Mouse (Mus musculus): Measurements from ENCODE around the gene Eri3.

DNA sequence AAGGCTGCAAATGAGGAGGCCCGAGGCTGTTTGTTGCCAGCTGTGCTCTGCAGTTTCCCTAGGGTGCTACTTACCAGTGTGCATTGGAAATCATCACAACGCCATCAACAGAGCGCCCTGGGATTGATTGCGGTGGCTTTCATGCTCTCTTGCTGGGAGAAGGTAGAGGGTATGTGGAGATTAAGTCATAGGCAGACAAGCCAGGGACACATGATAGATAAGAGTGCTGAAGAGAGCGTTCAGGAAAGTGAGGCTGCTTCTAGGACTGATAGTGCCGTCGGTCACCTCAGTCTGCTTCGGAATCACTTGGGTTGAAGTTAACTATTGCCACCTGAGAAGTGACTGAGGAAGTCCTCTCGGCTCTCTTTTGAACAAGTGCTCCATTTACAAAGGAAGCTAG, 13.8 kb downstream of the Eri3 start:
- TF ChIP-seq ZC3H11A (IDR thresholded peaks at IDR 0.05; ENCODE audit: borderline replicate concordance, low read depth, low read length) = no peak
- no peak for TF ChIP-seq HCFC1 (IDR thresholded peaks at IDR 0.05; ENCODE audit: borderline replicate concordance, insufficient read depth, low read length)
- no peak for TF ChIP-seq MAFK (IDR thresholded peaks at IDR 0.05; ENCODE audit: insufficient read depth, low read depth, low read length)
- no peak for TF ChIP-seq ZNF384 (IDR thresholded peaks at IDR 0.05; ENCODE audit: low read depth, low read length)

Data from ES-E14 (cell line).